Mouse (Mus musculus): Measurements from ENCODE around the gene Dchs2.
A peak's percentile ranks its signal among the peaks of the same experiment; 100 is the strongest.

Dchs2 gene

GRCm38 (mm10) chr3:83251899-83252298 is 124.2 kb downstream of the Dchs2 start:
- peak; percentile 36 for DNase-seq (ENCODE audit: low spot score)

DNA sequence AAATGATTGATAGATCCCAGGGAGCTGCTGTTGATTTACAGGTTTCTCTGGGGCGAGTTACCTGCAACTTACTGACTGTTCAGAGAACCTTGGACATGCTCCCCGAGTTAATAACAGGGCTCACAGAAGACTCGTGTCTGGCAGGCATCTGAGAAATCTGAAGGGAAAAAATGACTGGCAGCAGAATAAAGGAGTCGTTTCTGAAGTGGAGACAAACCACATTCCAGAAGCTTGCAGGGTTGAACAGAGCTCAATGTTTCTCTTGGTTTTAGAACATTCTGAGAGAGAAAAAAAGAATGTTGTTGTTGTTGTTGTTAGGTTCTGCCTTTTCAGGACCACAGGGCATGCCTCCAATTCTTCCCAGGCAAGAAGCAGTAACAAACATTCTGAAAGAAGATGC is 131.7 kb downstream of the Dchs2 start:
- no peak for DNase-seq (ENCODE audit: low spot score)

DNA sequence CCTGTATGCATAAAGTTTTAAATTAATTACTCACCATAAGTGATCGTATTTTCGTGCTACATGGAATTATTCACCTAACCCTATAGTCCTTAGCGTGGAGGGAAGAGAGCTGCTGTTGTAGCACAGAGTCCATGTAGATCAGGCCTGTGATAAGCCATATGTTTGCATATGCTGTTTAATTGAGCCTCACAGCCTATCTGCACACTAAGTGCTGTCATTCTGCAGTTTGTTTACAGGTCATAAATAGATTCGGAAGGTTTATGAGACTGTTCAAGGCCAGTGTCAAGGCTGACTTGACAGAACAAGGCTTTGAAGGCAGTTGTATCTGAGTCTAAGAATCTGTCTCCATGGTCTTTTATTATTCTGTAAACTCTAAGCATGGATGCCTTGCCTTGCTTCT is 138.3 kb downstream of the Dchs2 start:
- DNase-seq (ENCODE audit: low spot score): no peak

DNA sequence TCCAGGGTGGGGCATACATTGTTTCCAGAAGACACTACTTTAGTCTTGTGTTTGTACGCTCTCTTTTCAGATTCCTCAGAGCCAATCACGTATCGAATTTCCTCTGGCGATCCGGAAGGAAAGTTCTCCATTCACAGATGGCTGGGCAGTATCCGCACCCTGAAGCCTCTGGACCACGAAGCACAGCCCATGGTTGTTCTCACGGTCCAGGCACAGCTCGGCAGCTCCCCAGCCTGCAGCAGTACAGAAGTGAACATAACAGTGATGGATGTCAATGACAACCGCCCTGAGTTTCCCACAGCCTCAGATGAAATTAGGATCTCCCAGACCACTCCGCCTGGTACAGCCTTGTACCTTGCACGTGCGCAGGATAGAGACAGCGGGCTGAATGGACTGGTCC is 142.5 kb downstream of the Dchs2 start:
- no peak for DNase-seq (ENCODE audit: low spot score)

DNA sequence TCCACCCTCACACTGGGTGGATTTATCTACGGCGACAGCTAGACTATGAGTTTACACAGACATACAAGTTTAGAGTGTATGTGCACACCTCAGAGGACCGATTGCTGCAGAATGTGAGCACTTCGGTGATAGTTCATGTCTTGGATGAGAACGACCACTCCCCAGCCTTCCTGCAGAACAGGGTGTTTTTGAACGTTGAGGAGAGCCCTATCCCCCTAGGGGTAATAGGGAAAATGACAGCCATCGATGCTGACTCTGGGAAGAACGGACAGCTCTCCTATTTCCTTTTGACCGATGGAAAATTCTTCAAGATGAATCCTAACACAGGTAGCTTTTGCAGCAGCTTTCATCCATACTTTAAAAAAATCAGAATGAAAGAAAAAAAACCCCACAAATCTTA is 143.2 kb downstream of the Dchs2 start:
- no peak for DNase-seq (ENCODE audit: low spot score)

- DNase-seq (ENCODE audit: low spot score): peak; percentile 75
Measured at GRCm38 (mm10) chr3:83273555-83274244, 146.0 kb downstream of the Dchs2 start.

DNA sequence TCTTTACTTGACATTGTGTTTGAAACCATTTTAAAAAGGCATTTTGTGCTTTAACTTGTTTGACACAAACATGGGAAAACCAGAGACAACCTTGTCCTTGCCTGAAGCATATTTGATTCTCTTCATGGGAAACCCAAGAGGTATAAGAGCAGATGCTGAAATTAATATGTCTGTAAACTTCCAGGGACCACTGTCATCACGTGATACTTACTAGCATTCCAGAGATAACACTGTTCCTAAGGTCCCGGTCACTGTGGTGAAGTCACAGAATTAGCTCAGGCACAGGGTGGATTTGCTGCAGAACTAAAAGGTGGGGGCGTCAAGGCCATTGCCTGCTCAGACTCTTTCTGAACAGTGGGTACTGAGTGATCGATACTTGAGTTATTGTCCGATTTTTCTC is 148.0 kb downstream of the Dchs2 start:
- no peak for DNase-seq (ENCODE audit: low spot score)

DNA sequence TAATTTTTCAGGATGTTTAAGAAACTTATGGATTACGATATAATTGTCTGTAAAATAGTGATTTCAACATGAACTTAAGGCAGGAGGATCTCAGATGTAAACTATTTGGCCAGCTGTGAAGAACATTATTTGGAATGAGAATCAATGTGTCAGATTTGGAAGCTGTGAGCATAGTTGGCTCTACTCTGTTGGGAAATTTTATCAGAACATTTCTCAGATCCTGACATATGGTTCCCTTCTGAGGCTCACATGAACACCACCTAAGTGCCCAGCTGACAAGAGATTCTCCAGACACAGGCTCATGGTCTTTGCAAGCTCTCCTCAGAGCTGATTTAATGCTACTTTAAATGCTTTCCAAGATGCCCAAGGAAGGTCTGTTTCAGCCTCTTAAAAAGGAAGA is 156.1 kb downstream of the Dchs2 start:
- no peak for DNase-seq (ENCODE audit: low spot score)

GRCm38 (mm10) chr3:83286975-83287405 is 159.2 kb downstream of the Dchs2 start:
- DNase-seq (ENCODE audit: low spot score): peak; percentile 43

DNA sequence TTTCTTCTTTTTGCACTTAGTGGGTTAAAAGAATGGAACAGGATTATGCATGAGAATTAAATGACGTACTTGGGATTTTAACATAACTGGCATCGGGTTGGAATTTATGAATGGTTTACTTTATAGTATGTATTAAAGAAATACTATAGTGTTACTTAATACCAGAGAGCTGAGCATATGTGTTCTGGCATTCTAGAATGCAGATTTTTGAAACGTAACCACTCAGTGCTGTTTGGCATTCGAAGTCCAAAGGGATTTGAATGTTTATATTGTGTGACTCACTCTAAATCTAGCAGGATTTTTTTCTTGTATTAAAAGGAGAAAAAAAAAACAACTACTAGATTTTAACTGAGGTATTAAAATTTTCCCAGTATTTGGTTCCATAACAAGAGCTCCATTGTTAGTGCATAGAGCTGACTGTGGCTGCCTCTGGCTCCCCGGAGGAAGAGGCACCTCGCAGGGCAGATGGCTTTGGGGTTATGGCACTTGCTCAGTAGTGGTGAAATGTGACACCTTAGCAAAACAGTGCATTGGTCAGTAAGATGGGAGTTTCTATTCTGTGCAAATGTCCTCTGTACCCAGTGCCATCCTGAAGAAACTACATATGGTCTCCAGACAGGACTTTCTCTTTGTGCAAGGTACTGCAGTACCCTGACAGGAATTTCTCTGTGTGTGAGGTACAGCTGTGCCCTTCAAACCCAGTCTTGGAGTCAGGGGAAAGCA is 160.5 kb downstream of the Dchs2 start:
- no peak for DNase-seq (ENCODE audit: low spot score)

- no peak for DNase-seq (ENCODE audit: low spot score)
Measured at GRCm38 (mm10) chr3:83290482-83290881, 162.7 kb downstream of the Dchs2 start.

DNA sequence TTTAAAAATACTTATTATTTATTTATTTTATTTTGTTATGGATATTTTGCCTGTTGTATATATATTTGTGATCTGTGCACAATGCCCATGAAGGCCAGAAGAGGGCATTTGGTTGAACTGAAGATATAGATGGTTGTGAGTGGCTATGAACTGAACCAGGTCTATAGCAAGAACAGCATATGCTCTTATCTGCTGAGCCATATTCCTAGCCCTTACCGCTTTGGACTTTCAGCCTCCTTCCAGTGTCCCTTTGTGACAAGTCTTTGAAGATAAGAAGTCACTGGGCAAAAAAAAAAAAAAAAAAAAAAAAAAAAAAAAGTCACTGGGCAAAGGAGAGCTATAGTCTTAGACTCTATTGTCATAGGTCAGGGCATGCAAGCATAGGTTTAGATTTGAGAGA is 163.2 kb downstream of the Dchs2 start:
- DNase-seq (ENCODE audit: low spot score): no peak

DNA sequence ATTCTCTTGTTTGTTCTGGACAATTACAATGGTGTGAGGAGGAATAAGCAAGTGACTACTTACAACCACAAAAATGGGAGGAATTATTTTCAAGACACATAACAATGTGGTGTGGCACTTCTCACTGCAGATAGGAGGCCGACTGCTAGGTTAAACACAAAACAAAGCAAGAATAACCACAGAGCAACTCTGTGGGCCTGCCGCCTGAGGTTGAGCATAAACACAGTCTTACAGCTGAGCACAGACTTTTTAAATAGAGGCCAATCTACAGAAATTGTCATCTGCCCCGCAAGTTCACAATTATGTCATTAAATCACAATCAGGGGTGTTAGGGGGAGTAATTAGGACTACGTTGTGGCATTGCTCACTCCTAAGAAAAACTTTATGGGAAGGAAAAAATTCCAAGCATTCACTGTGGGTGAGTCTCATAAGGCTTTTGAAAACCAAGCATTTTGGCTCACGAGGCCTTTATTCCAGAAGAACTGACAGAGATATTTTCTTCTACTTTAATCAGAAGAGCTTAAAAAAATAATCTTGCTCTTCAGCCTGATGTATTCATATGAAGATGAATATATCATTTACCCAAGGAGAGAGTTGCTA is 172.1 kb downstream of the Dchs2 start:
- no peak for DNase-seq (ENCODE audit: low spot score)

DNA sequence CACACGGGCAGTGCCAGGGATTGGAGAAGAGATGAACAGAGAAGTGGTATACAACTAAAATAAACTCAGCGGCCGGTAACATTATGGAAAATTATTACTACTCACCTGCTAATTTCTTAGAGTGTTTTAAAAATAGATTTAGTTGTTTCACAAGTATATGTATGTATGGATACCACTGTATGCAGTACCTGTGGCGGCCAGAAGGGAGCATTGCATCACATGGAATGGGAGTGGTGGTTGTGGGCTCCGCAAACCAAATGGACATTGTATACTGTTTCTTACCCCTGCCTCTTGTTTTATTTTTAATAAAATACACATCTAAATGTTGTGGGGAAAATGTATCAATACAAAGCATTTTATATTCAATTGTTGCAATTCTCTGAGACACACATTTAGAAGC is 176.1 kb downstream of the Dchs2 start:
- no peak for DNase-seq (ENCODE audit: low spot score)

DNA sequence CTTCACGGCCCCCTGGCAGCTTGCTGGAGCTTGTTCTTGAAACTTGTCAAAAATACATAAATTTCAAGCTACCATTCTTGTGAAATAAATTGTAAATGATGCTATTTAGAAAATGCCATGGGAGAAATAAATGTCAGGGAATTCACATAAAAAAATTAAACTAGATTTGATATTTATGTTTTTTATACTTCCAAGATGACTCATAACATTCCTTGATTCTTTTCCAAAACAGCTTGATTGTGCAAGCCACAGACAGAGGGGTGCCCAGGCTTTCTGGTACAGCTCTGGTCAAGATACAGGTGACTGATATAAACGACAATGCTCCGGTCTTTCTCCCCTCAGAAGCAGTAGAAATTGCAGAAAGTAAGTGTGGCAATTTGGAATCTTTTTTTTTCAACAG is 218.2 kb downstream of the Dchs2 start:
- no peak for DNase-seq (ENCODE audit: low spot score)

DNA sequence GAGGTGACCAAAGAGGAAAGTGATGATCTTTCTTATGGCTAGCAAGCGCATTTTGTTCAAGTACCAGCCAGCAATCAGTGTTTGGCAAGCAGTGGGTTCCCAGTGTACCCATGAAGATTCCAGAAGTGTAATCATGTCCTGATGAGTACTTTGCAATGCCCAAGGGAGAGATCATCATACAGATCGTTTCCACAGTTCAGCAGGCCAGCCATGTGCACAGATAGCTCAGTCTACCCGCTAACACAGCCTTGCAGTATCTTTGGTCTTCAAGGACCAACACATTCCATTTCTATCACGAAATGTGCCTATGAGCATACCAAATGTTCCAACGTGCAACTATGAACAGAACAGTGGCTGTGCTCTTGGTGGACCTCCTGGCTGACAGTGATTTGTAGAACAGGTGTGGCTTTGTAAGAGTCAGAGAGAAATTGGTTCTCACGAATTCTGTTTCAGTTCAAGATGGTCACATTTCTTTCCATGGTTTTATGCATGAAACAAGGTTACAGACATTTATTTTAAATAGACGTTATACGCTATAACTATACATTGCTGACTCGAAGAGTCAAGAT is 240.8 kb downstream of the Dchs2 start:
- DNase-seq (ENCODE audit: low spot score): no peak

DNA sequence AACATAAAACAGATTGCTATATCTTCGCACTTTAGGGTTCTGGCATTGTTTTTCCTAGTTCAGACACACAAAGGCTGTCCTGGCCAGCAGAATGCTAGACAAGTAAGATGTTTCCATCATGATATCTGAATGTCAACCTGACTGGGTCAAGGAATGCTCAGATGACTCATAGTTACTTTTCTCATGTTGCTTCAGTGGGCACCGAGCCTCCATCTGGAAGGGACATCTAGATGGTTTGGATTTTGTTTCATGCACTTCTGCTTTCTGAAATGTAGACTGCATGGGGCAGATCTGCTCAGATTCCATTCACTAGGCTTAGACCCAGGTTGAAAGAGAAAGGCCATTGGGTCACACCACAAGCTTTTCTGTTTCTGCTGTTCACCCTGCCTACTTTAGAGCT is 242.1 kb downstream of the Dchs2 start:
- no peak for DNase-seq (ENCODE audit: low spot score)

DNA sequence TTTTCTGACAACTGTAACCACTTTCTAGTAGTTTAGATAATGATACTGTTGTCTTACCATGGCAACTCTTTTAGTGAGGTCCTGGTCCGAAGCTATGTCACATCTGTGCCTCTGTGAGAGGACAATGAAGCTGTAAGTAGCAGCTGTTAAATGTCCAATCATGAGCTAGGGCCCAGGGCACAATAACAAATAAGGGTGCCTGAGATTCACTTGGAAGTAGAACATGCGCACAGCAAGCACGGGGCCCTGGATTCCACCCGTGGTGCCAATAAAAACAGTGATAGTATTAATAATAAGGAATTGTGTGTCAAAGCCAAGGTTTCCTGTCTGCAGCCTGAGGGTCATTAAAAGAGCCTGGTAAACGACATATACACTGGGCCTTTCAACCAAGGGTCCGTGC is 246.6 kb downstream of the Dchs2 start:
- no peak for DNase-seq (ENCODE audit: low spot score)

- no peak for DNase-seq (ENCODE audit: low spot score)
Measured at GRCm38 (mm10) chr3:83376834-83377233, 249.1 kb downstream of the Dchs2 start.

All from lung, postnatal 25 days (tissue).